In genomic region chr7:45856950-45857901, GRCm38 (mm10) we compare ENCODE assay signal across 8 mouse cellular contexts. TPM values are rescaled to one million over a fixed set of nuclear protein-coding genes. Genes with fewer than 3 reads are reported as not detected.
DNase-seq lines count a peak whose midpoint lies in the region; ATAC-seq lines count a peak whose summit lies in the region.

No protein-coding gene starts in this region.

- peak overlapping the region; percentile 68 for H3K4me2 ChIP-seq in kidney, embryonic 15.5 days

- WGBS in kidney, embryonic 15.5 days = 3% methylated on average over 30 of the region's 30 CpGs

- peak; percentile 59 for ATAC-seq in kidney, embryonic 15.5 days (replicated peaks; ENCODE audit: low FRiP score)

- H3K4me3 ChIP-seq in kidney, embryonic 15.5 days (replicated peaks) = peak overlapping the region; percentile 40

- peaks cover 49% of the 10 kb centered on the region for H3K27me3 ChIP-seq in kidney, embryonic 15.5 days

- H3K4me1 ChIP-seq in kidney, embryonic 15.5 days = peaks cover 21% of the 10 kb centered on the region

- no peaks in the 10 kb centered on the region for H3K9me3 ChIP-seq in kidney, embryonic 15.5 days (replicated peaks)

- DNase-seq in kidney, adult 18-20 months = no peak
- peak; percentile 57 for DNase-seq in embryo, embryonic 11 days
- DNase-seq in induced T-regulatory cell, adult 2 months (ENCODE audit: low read depth) = peak; percentile 41
- peak; percentile 35 to 36 for DNase-seq in lung, postnatal 4 days
- DNase-seq in testis, postnatal 14 days (ENCODE audit: low spot score) = peak; percentile 59
- no peak for DNase-seq in urinary bladder, postnatal 14 days (ENCODE audit: low spot score)
- DNase-seq in urinary bladder, postnatal 10 days (ENCODE audit: low spot score) = no peak

- no peak overlapping the region for H3K27ac ChIP-seq in kidney, embryonic 15.5 days

- peak overlapping the region; percentile 24; the same call in 1 of the 2 replicates for H3K9ac ChIP-seq in kidney, embryonic 15.5 days

- no peaks in the 10 kb centered on the region for H3K36me3 ChIP-seq in kidney, embryonic 15.5 days

RNA-seq across cellular contexts. Expression of gene Kdelr1, which starts 15.3 kb away (rescaled TPM):
- polyA plus RNA-seq in kidney, embryonic 15.5 days (2015; fragmentation: Nextera tagmentation; extraction: Ambion mirVana) = 83.8 and 89.1 TPM in 2 replicates

RNA-seq across cellular contexts. Expression of gene Grin2d, which starts 21.0 kb away (rescaled TPM):
- polyA plus RNA-seq in kidney, embryonic 15.5 days (2015; fragmentation: Nextera tagmentation; extraction: Ambion mirVana) = 0.42 and 0.47 TPM in 2 replicates

RNA-seq across cellular contexts. Expression of gene Grwd1, which starts 26.5 kb away (rescaled TPM):
- polyA plus RNA-seq in kidney, embryonic 15.5 days (2015; fragmentation: Nextera tagmentation; extraction: Ambion mirVana) = 82.5 and 86.3 TPM in 2 replicates

RNA-seq across cellular contexts. Expression of gene Kcnj14, which starts 32.6 kb away (rescaled TPM):
- polyA plus RNA-seq in kidney, embryonic 15.5 days (2015; fragmentation: Nextera tagmentation; extraction: Ambion mirVana) = 1.4 and 1.6 TPM in 2 replicates

RNA-seq across cellular contexts. Expression of gene Syngr4, which starts 39.3 kb away (rescaled TPM):
- polyA plus RNA-seq in kidney, embryonic 15.5 days (2015; fragmentation: Nextera tagmentation; extraction: Ambion mirVana) = 0.93 and 1.1 TPM in 2 replicates

Comparison
In these comparisons a context has a peak if more than half of its experiments do, and no peak if none do; other contexts are left out.
1. DNase-seq: peak in embryo, embryonic 11 days (single experiment), induced T-regulatory cell, adult 2 months (single experiment), lung, postnatal 4 days (2 of 2) and testis, postnatal 14 days (single experiment); none in kidney, adult 18-20 months (single experiment), urinary bladder, postnatal 14 days (single experiment) and urinary bladder, postnatal 10 days (single experiment).